Mouse (Mus musculus) liver, postnatal 0 days (tissue): ENCODE measurements around the gene Glrx3.

Experiments used
- CTCF ChIP-seq: sonication (generic); IDR thresholded peaks from 2 replicates; pipeline ENCODE4 v1.5.1; 2016; ENCODE audit warnings: antibody characterized with exemption, low read depth
- EP300 ChIP-seq: IDR thresholded peaks from 2 replicates; pipeline ENCODE4 v1.6.1; 2016; ENCODE audit warnings: antibody characterized with exemption, low read depth, mild to moderate bottlenecking

DNA sequence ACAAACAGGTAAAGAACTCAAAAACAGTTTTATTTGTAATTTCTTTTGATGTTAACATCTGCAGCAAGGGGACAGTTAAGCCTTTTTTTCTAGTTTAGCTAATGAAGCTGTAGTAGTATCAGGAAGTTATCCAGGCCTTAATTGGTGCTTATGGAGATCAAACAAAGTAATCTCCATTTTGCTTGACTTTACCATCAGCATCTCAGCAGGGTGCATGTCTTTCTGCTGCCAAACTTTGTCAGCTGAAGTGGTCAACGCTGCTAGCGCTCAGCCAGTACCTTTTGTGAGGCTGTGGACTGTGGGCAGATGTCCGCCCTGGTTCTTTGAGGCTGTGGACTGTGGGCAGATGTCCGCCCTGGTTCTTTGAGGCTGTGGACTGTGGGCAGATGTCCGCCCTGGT, 24.0 kb downstream of the Glrx3 start:
- no peak for TF ChIP-seq EP300
- no peak for TF ChIP-seq CTCF
